Mouse (Mus musculus) testis, postnatal 14 days (tissue): Measurements from ENCODE around the gene Kcnj1.

Source experiments
- DNase-seq: peaks from one replicate; pipeline ENCODE4 v3.0.0; 2021; ENCODE audit warnings: low spot score

Gene Kcnj1

DNA sequence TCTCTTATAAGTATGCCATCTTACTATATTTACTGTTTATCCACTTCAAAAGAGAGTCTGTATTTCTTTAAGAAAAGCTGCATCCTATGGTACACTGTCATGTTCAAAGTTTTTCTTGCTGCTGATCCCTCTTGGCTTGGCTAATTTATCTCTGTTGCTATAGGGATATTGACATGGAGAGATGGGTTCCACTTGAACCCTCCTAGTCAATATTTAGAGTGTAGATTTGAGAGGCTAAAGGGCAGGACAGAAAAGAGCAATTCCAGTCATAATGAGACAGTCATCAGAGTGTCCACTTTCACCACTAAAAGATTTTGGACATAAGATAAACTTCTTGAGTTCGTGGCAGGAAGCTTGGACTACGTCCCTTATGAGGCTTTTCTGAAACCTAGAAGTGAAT, 27.9 kb downstream of the Kcnj1 start:
- DNase-seq: no peak

DNA sequence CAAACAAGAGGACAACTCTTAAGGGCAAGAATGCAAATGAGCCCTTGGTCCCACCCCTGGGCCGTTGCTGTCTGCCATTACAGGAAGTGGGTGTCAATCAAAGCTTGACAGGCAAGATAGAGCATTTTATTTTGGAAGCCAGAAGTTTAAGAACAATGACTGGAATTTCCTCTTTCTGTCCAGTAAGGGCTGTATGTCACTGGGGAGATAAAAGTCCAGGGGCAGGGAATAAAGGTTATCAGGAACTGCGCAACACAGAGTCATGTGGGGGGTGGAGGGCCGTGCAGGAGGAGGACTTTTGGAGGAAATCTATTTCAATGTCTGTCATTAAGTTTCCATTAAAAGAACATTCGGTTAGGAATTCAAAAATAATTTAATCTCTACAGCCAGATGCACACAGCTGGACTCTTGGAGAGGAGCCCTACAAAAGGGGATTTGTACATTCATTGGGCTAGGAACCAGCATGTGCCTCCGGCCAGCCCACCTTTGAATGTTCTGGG, 28.4 kb downstream of the Kcnj1 start:
- DNase-seq: no peak

DNA sequence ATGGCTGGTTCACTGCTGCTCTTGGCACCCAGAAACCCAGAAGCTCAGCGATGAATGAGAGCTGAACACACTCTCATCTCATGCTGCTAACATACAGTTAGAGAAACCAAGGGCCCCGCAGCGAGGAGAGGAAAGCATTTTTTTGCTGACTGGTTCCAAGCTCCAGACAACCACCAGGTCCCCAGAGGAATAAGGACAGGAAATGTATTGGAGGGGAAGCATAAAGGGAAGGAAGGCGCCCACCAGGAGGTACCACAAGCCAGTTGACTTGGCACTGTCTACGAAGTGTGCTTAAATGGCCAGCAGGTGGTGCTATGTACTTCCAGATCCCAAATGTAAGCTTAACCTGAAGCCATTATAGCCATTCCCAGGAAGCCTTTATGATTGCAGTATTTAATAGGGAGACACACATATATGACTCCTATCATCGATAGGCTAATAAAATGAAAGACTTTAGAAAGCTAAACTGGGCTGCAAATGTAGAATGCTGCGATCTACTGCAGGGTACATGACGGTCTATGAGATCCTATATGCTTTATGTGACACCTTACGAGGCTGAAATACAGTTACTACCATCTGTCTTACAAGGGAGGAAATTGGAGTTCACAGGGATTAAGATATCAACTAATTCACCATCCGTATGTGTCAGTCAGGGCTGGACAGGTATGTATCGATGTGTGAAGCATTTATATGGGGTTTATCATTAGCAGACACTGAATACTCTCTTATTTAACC, 33.1 kb downstream of the Kcnj1 start:
- no peak for DNase-seq

DNA sequence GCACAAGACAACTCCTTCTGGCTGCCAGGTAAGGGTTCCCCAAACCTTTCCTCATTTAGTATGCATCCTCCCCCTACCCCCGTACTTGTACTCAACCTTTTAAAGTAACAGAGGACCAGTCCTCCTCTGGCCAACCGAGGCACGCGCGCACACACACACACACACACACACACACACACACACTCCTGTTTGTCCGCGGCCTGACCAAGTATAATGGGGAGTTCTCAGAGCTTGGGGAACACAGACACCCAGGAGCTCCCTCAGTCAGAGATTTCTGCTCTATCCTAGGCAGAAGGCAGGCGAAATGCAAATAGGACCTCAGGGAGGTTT, 36.4 kb downstream of the Kcnj1 start:
- no peak for DNase-seq

DNA sequence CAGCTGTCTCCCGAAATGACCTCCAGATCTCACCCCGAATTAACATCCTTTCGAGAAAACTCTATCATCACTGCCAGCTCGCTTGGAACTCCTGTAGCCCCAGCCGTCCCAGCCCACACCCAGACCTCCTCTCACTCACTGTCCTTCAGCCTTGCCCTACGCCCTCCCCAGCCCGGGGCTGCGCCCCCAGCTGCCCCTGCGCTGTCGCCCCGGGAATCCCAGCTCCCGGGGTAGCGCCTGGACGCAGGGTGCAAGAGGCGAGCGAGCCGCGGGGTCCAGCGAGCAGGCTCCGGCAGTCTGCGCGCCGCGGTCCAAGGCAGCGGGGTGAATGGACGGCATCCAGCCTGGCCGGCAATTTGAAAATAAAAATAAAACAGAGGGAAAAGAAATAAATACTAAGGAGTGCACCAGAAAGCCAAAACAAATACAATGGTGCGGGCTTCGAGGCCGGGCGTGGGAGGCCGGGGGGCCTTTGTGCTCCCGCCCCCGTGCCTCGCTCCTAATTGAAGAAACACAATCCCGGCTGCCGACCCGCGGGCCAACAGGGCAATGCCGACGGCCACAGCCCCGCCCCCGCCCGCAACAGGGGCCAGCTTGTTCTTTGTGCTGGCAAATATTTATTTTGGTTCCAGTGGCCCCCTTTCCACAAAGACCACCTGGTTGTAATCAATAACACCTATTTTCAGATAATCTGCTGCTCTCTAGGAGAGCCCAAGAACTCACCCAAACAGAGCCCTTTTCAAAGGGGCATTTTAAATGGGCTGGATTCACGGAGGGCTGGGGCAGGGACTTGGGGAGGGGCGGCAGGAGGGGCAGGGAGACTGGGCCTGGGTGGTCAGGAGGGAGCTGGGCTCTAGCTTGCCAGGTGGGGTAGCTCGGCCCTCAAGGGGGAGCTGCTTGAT, 37.0 kb downstream of the Kcnj1 start:
- DNase-seq: peak; percentile 37

DNA sequence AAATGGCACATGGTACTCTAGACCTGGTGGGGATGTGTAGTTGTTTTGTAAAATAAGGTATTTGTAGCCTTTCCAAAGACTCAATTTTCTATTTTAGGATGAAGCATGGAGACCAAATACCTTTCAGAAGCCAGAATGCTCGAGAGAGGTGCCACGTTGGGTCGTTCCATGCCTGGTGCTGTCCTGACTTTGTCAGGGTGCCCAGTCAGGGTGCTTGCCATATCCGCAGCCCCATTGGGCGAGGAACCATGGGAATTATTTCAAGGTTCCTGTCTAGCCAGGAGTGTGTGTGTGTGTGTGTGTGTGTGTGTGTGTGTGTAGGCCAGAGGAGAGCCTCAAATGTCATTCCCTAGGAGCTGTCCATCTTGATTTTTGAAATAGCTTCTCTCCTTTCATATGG, 38.4 kb downstream of the Kcnj1 start:
- no peak for DNase-seq

DNA sequence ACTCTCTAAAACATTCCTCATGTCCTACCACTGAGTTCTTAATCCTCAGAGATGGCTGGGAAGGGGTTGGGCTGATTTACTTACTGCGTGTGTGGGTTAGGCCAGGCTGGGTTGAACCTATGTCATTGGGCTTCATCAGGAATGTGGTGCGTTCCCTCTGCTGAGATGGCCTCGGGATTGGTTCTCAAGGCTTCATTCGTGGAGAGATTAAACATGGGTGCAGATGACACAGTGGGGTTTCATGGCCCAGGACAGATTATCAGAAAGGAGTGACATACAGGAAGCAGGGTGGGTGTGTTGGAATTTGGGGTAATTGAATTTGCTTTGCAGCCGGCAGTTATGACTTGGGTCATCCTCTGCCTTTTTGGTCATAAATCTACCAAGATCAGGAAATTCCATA, 39.2 kb downstream of the Kcnj1 start:
- DNase-seq: no peak

DNA sequence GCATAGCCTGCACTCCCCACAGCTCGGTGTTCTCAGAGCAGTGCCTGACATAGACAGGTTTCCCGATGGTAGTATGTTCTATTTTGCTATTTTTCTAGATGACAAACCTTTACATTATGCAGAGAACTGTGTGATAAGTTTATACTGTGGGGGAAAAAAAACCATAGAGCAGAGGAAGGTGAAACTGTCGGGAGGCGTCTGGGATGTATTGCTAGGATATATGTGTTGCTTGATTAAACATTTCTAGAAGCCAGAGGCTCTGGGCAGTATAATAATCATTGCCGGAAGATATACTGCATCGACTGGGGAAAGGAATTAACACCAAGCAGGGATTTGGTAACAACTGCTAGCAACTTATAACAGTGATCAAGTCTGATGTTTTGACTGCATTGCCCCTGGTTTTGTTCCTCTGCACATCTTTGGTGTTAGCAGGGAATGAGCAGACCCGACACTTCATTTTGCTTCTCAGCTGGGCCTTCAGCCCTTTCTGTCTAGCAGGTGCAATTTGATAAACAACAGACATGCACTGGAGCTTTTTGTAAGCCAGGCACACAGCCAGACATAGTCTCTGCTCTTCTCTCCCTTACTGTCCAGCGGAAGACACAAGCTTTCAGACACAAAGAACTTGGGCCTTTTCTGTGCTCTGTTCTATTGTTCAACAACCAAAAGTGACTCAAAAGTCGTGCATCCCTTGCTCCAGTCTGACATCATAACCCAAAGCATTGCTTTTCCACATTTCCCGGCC, 40.7 kb downstream of the Kcnj1 start:
- DNase-seq: no peak

DNA sequence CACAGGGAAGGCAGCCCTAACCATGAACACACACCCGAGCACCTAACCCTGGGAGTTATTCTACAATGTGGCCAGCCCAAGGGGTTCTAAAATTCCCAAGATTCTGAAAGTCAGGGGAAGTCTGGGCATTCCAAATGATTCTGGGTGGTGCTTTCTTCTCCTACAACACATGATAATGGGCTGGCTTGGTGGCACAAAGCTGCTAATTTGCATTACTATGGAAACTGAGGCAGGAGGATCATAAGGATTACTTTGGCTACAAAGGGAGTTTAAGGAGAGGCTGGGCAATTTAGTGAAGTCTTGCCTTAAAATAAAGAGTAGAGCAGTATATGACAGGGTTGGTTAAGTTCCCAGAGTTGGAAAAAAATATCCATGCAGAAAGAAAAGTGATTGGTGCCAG, 42.7 kb downstream of the Kcnj1 start:
- DNase-seq: no peak

DNA sequence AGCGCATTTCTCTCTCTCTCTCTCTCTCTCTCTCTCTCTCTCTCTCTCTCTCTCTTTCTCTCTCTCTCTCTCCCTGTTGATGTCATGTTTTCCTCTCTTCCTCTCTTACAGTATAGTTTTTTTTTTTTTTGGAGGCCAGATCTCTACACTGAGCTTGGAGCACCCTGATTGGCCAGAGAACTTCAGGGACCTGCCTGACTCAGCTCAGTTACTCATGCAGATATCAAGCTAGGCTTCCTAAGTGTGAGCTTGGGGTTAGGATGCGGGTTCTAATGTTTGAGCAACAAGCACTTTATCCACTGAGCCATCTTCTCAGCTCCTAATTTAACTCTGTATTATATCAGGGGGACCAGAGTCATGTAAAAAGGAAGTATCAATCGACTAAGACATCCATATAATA, 43.7 kb downstream of the Kcnj1 start:
- no peak for DNase-seq

DNA sequence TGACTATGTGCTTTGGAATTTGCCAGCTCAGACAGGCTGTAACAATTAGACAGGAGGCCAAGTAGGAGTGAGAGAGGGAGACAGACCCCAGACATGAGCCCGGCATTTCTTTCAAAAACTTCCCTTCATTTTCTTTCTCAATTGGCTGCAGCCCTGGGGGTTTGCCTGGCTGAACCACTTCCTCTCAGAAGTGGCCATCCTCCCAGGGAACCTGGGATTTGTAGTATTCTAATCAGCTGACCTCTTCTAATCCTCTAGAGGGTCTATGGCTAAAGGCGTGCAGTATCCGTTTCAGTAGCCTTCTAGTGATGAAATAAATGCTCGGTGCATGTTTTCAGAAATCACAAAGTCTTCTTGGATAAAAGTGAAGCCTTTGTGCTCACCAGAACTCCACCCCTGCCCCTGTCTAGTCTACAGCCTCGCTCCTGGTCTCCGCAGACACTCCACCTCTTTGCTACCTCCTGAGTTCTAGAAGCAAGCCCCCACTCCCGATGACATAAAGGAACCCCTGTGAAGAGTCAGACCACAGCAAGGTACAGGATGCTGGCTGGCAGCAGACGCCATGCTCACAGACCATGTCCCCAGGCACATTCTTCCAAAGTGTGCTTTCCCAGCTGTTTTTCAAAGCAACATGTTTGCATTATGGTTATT, 45.3 kb downstream of the Kcnj1 start:
- DNase-seq: no peak

DNA sequence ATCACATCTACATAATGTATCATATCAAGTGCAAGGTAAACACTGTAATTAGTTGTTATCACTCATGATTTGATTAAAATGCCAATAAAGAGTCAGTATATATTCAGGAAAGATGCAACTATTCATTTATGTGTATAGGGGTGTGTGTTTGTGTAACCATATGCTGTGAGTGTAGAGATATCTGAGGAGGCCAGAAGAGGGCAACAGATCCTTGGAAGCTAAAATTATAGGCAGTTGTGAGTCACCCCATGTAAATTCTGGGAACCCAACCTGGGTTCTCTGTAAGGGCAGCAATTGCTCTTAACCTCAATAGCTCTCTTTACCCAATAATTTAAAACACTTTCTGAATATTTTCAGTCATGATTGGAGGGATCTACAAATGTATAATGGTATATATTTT, 48.4 kb downstream of the Kcnj1 start:
- no peak for DNase-seq

DNA sequence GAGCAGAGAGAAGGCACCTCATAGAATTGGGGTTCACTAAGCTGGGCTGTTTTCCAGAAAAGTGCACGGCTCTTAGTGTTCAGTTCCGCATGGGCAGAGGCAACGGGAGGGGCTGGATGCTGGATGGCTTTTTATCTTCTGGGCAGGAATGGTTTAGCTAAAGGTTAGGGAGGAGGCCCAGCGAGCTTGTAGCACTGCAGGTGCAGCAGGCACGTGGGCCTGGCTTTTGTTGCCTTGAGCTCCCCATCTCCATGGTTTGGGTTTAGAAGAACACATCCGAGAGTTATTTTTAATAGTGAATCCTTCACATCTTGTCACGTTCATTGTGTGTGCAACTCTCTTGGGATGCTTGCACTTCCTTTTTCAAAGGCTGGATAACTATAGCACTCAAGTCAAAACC, 53.0 kb downstream of the Kcnj1 start:
- DNase-seq: no peak

DNA sequence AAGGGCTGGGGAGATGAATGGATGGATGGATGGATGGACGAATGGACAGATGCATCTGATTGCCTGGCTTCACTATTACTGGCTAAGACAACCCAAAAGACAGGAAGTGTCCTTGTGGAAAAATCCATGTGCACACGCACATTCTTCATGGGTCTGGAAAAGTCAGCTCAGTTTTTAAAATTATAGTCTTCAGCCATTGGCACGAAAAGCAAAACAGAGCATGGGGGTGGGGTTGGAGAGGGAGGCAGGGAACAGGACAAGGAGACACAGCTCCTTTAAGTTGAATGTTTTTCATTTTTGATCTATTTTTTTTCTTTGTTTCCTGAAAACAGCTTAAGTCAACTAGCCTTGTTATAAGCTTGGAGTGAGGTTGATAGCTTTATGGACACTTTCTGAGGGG, 58.8 kb downstream of the Kcnj1 start:
- no peak for DNase-seq

DNA sequence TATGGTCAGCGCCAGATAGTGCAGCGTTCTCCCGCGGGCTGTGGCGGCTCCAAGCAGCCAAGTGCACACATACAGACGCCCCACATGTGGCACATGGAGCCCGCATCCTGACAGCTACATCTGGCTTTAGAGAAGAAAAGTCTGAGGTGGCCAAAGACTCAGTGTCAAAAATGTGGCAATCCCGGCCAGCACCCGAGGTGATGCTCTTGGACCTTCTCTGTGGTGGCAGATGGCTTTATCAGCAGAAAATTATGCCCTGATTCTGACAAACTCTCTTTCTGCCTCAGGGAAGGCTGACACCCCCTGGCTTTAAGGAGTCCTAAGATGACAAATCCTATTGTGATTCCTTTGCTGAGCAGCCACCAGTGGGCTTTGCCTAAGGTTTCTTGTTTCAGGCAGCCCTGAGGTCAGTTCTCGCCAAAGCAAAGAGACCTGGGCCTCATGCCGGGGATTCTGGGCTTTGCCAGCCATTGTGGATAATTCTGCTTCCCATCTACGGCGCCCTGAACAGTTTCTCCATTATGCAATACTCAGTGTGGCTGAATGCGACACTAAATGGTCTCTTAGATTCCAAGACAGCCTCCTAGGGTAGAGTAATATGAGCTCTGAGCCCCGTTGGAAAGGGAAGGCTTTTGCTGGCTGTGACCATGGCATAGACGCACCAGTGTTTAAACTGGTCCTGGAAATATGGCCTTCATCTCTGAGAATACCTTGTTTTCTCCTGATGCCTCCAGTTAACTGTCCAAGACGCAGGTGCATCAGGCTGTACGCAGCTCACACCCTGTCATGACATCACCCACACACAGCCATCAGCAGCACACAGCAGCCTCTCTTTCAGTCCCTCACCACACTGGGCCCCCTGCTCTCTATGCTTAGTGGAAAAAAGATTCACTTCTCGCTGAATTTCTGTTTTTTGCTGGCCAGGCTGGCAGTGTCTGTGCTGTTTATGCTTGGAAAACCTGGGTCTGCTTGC, 62.2 kb downstream of the Kcnj1 start:
- DNase-seq: no peak

DNA sequence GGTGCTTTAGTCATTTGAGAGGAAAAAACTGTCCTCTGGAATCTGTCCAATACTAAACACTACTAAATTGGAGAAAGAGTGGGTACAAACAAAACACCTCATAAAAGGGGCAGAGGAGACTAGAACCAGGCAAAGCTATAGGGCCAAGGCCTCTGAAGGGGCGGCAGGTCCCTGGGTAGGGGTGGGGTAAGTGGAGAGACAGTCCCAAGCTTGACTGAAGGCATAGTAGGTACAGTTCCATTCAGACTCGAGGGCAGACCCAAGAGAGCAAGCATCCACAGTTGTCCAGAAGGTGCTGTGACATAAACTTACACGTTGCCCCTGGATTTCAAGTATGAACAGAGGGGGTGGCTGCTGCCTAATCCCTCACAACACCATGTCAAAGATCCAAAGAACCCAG, 70.8 kb downstream of the Kcnj1 start:
- no peak for DNase-seq

DNA sequence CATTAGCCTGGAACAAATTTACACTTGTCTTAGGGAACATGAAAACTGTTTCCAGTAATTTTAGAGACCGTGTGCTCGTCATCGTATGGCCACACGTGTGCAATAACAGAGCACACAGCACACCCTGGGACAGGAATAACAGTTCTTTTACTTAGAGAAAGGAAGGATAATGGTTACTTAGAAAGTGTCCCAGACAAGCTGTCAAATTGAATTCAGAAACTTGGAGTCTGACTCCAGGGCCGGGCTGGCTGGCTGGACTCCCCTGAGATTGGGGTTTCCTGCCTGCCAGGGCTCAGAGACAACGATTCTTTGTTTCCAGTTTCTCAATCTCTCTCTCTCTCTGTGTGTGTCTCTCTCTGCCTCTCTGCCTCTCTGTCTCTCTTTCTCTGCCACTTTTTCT, 71.5 kb downstream of the Kcnj1 start:
- no peak for DNase-seq

DNA sequence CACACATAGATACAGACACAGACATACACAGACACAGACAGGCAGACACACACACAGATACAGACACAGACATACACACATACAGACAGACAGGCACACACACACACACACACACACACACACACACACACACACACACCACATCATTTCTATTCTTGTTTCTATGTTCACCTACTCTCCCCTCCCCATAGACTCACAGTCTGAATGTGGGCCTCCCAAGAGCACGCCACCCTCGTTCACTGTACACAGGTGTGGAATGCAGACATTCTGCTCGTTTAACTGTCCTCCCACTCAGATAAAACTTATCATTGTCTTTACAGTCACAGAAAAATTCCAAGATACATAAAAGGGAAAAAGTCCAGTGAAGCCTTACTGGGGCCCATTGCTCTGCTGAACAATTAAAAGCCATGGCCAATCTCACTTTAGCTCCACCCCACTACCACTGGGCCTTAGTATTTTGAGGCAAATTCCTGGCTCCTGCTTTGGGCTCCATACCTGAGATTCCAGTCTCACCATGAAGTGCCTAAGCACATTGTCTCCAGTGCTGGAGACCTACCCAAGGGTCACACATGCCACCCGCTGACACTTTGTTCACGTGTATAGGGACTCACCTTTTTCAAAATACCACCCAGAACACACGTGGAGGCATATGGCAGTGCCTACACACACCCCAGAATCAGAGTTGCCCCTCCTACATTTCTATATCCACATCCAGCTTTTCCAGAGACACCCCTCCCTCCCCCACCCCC, 72.3 kb downstream of the Kcnj1 start:
- no peak for DNase-seq

DNA sequence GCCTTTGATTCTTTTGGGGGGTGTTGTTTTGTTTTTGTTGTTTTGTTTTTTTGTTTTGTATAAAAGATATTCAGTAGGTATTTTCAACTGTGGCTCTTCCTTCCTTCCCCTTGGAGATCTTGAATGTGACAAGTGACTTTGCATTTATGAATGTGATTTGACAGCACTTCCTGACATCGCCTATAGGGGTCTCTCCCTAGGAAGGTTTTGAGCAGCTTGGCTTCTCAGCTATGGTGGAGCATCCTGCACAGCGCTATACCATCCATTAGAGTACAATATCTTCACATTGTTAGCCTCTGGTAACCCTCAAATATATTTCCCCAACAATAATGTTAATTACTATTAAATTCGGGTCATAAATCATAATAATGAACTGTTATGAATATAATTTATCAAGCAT, 73.5 kb downstream of the Kcnj1 start:
- DNase-seq: no peak

DNA sequence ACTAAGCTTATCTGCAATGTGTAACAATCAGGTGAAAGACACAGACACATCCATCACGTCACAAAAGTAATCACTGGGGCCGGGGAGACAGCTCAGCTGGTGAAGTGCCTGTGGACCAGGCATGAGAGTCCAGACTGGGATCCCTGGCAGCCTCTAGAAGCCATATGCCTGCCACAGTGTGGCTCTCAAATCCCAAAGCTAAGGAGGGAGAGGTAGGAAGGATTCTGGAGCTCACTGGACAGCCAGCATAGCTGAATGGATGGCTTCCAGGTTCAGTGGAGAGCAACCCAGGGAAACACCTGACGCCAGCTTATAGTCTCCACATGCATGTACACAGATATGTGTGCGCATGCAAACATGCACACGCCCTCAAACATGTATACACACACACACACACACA, 76.5 kb downstream of the Kcnj1 start:
- DNase-seq: no peak
